Mouse (Mus musculus) midbrain, embryonic 14.5 days (tissue): ENCODE measurements at regions not wholly inside any gene's neighbourhood (a gene's known extent, or its start where the extent isn't known, plus 50 kb on each side); places are given as distances from the start of the nearest gene placed in this dataset.
A peak's percentile ranks its signal among the peaks of the same experiment; 100 is the strongest.

ENCODE experiments used
- ATAC-seq: fragments of 200-750 bp; cut with Nextera tagmentation; 2 replicates; pipeline ENCODE4 v1.8.0; 2017; ENCODE audit warnings: moderate number of reproducible peaks, moderate library complexity; ENCODE audit not compliant: low FRiP score, low TSS enrichment
- DNase-seq: peaks from one replicate; pipeline ENCODE4 v3.0.0-alpha.2; 2015
- H3K27ac ChIP-seq: fragments of 300-500 bp; sonication (generic); replicated peaks from 2 replicates; pipeline ENCODE4 v1.5.1; 2014; ENCODE audit warnings: mild to moderate bottlenecking, low read depth, low read length, moderate library complexity
- H3K27me3 ChIP-seq: fragments of 300-500 bp; sonication (generic); 2 replicates; pipeline ENCODE4 v1.6.1; 2014; ENCODE audit warnings: low read length, control low read depth, mixed read lengths; ENCODE audit not compliant: control insufficient read depth, insufficient read depth
- H3K36me3 ChIP-seq: fragments of 300-500 bp; sonication (generic); 2 replicates; pipeline ENCODE4 v1.6.1; 2014; ENCODE audit warnings: low read length, control low read depth; ENCODE audit not compliant: control insufficient read depth, insufficient read depth
- H3K4me1 ChIP-seq: fragments of 300-500 bp; sonication (generic); 2 replicates; pipeline ENCODE4 v1.6.1; 2014; ENCODE audit warnings: mild to moderate bottlenecking, antibody characterized with exemption, low read length, control low read depth; ENCODE audit not compliant: control insufficient read depth, insufficient read depth
- H3K4me2 ChIP-seq: fragments of 300-500 bp; sonication (generic); 2 replicates; pipeline ENCODE4 v1.6.1; 2014; ENCODE audit warnings: mild to moderate bottlenecking, low read length, moderate library complexity
- H3K4me3 ChIP-seq: fragments of 300-500 bp; sonication (generic); replicated peaks from 2 replicates; pipeline ENCODE4 v1.5.1; 2014; ENCODE audit warnings: low read depth, low read length
- H3K9ac ChIP-seq: fragments of 300-500 bp; sonication (generic); replicated peaks from 2 replicates; pipeline ENCODE4 v1.6.1; 2014; ENCODE audit warnings: mild to moderate bottlenecking, low read length, moderate library complexity
- H3K9me3 ChIP-seq: fragments of 300-500 bp; sonication (generic); 2 replicates; pipeline ENCODE4 v1.6.1; 2016; ENCODE audit warnings: low read length, control low read depth, mixed read lengths; ENCODE audit not compliant: control insufficient read depth
- WGBS: fragments of 180-500 bp; shearing (Covaris S2); extraction: QIAGEN DNeasy Blood & Tissue Kit; methylation state at CpG from one replicate; pipeline ENCODE4 v1.1.7; 2014; 5-methylcytosine and 5-hydroxymethylcytosine counted together

GRCm38 (mm10) chr7:61790113-61790796, 556.1 kb upstream of the Ndn start:
- Histone ChIP-seq H3K4me1 (no peaks in the 10 kb centered on the region), H3K27ac (no peak overlapping the region), H3K4me3 (no peak overlapping the region), H3K36me3 (no peaks in the 10 kb centered on the region), H3K4me2 (no peak overlapping the region), H3K9ac (no peak overlapping the region), H3K9me3 (peaks cover 7% of the 10 kb centered on the region), H3K27me3 (no peaks in the 10 kb centered on the region)
- WGBS, result 81% methylated on average over 5 of the region's 5 CpGs
- DNase-seq, result peak; percentile 41
- ATAC-seq, result peak; percentile 27; the same call in 1 of the 2 replicates

GRCm38 (mm10) chr7:61836827-61837226, 509.5 kb upstream of the Ndn start:
- 73% methylated on average over 1 of the region's 1 CpGs for WGBS
- no peak for ATAC-seq

GRCm38 (mm10) chr7:61837240-61837639, 509.1 kb upstream of the Ndn start:
- Histone ChIP-seq H3K27me3 (no peaks in the 10 kb centered on the region), H3K4me1 (no peaks in the 10 kb centered on the region), H3K36me3 (no peaks in the 10 kb centered on the region), H3K9ac (no peak overlapping the region), H3K9me3 (peaks cover 4% of the 10 kb centered on the region; the same call in 1 of the 2 replicates), H3K4me2 (peak overlapping the region; percentile 30; the same call in 1 of the 2 replicates), H3K27ac (peak overlapping the region; percentile 73), H3K4me3 (no peak overlapping the region)
- ATAC-seq, result peak; percentile 91
- DNase-seq, result peak; percentile 78

More at GRCm38 (mm10) chr7:61836827-61837226, 509.5 kb upstream of the Ndn start:
- H3K4me1 ChIP-seq, result no peaks in the 10 kb centered on the region
- H3K4me2 ChIP-seq, result no peak overlapping the region
- H3K9me3 ChIP-seq, result peaks cover 4% of the 10 kb centered on the region; the same call in 1 of the 2 replicates
- H3K4me3 ChIP-seq, result no peak overlapping the region
- DNase-seq, result no peak
- no peaks in the 10 kb centered on the region for H3K27me3 ChIP-seq
- peak overlapping the region; percentile 73 for H3K27ac ChIP-seq
- H3K36me3 ChIP-seq, result no peaks in the 10 kb centered on the region
- H3K9ac ChIP-seq, result no peak overlapping the region

- Histone ChIP-seq H3K27ac (no peak overlapping the region), H3K9me3 (no peaks in the 10 kb centered on the region), H3K4me3 (no peak overlapping the region), H3K4me1 (no peaks in the 10 kb centered on the region), H3K9ac (no peak overlapping the region), H3K4me2 (no peak overlapping the region), H3K27me3 (no peaks in the 10 kb centered on the region), H3K36me3 (no peaks in the 10 kb centered on the region; the same call in 1 of the 2 replicates)
- 77% methylated on average over 1 of the region's 1 CpGs for WGBS
- DNase-seq (no peak), ATAC-seq (no peak)
Observed at GRCm38 (mm10) chr7:61851949-61852348, 494.4 kb upstream of the Ndn start.

GRCm38 (mm10) chr7:61864517-61864916, 481.9 kb upstream of the Ndn start:
- DNase-seq (no peak), ATAC-seq (no peak)
- Histone ChIP-seq H3K4me2 (no peak overlapping the region), H3K9ac (no peak overlapping the region), H3K27me3 (no peaks in the 10 kb centered on the region), H3K9me3 (peaks cover 4% of the 10 kb centered on the region; the same call in 1 of the 2 replicates), H3K4me3 (no peak overlapping the region), H3K27ac (no peak overlapping the region), H3K4me1 (no peaks in the 10 kb centered on the region), H3K36me3 (peaks cover 12% of the 10 kb centered on the region; the same call in 1 of the 2 replicates)

GRCm38 (mm10) chr7:61866376-61866775, 480.0 kb upstream of the Ndn start:
- no peak overlapping the region for H3K4me2 ChIP-seq
- H3K9ac ChIP-seq, result no peak overlapping the region
- no peak for ATAC-seq
- no peaks in the 10 kb centered on the region for H3K4me1 ChIP-seq
- no peaks in the 10 kb centered on the region for H3K27me3 ChIP-seq
- H3K4me3 ChIP-seq, result no peak overlapping the region
- 86% methylated on average over 2 of the region's 2 CpGs for WGBS
- H3K27ac ChIP-seq, result no peak overlapping the region
- H3K36me3 ChIP-seq, result peaks cover 12% of the 10 kb centered on the region; the same call in 1 of the 2 replicates
- H3K9me3 ChIP-seq, result peaks cover 4% of the 10 kb centered on the region; the same call in 1 of the 2 replicates
- peak; percentile 1 for DNase-seq

- Histone ChIP-seq H3K4me3 (no peak overlapping the region), H3K4me2 (no peak overlapping the region), H3K27me3 (no peaks in the 10 kb centered on the region), H3K27ac (no peak overlapping the region), H3K4me1 (no peaks in the 10 kb centered on the region; the same call in 1 of the 2 replicates), H3K9me3 (no peaks in the 10 kb centered on the region), H3K9ac (no peak overlapping the region), H3K36me3 (no peaks in the 10 kb centered on the region)
- WGBS, result 50% methylated on average over 3 of the region's 3 CpGs
- ATAC-seq, result no peak
- no peak for DNase-seq
Observed at GRCm38 (mm10) chr7:61876220-61876619, 470.1 kb upstream of the Ndn start.

- peak; percentile 81 for DNase-seq
- Histone ChIP-seq H3K9me3 (no peaks in the 10 kb centered on the region), H3K27me3 (no peaks in the 10 kb centered on the region), H3K27ac (peak overlapping the region; percentile 86), H3K9ac (no peak overlapping the region), H3K4me1 (no peaks in the 10 kb centered on the region; the same call in 1 of the 2 replicates), H3K4me3 (no peak overlapping the region), H3K4me2 (peak overlapping the region; percentile 37), H3K36me3 (no peaks in the 10 kb centered on the region)
- peak; percentile 90 for ATAC-seq
- 46% methylated on average over 2 of the region's 2 CpGs for WGBS
Observed at GRCm38 (mm10) chr7:61877311-61878065, 468.9 kb upstream of the Ndn start.
